Mouse (Mus musculus) stomach, postnatal 0 days (tissue): ENCODE data around the gene Calm5.

ENCODE experiments used
- CTCF ChIP-seq: IDR thresholded peaks from 2 replicates; pipeline ENCODE4 v1.5.1; 2016; ENCODE audit warnings: antibody characterized with exemption, low read depth, mild to moderate bottlenecking, moderate library complexity
- EP300 ChIP-seq: optimal IDR thresholded peaks from 2 replicates; pipeline ENCODE3; 2016; ENCODE audit warnings: antibody characterized with exemption

DNA sequence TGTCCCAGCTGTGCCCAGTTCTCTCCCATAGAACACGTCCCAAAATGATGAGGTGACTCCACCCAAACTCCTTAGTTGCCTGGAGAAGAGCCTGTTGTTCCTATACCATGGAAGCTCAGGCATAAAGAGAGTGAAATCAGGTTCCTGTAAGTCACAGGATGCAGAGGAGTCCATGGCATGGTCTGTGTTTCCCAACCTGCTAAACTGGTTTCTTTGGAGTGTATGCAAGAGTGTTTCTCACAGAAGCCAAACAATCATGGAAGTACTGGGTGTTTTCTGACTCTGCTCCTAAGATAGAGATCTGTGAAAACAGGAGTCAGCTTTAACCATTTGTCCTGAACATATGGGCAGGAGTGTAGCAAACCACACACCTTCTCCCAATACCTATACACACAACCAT lies 22.0 kb upstream of the Calm5 start:
- TF ChIP-seq CTCF: no peak
- peak; percentile 41 for TF ChIP-seq EP300
